Mouse (Mus musculus) heart, embryonic 14.5 days (tissue): ENCODE measurements around the gene Emc3. TPM values are rescaled to one million over a fixed set of nuclear protein-coding genes. Genes with fewer than 3 reads are reported as not detected.

Experiments
- ATAC-seq: fragments of 200-750 bp; cut with Nextera tagmentation; 2 replicates; pipeline ENCODE4 v1.8.0; 2017; ENCODE audit warnings: low read depth, moderate TSS enrichment; ENCODE audit not compliant: insufficient number of reproducible peaks, insufficient read depth, low FRiP score
- H3K27ac ChIP-seq, 2 experiments: fragments of 200-500 bp in 1 of 2; fragments of 300-500 bp in 1 of 2; sonication (generic) in 1 of 2; replicated peaks in 1 of 2; 2 replicates each; pipeline ENCODE4 v1.5.1; 2012 to 2014; ENCODE audit warnings: low read depth in 2 of 2, low read length in 2 of 2, control low read depth in 1 of 2, mild to moderate bottlenecking in 1 of 2, mixed read lengths in 1 of 2; ENCODE audit not compliant: control insufficient read depth in 1 of 2, insufficient read depth in 1 of 2
- H3K27me3 ChIP-seq: fragments of 300-500 bp; sonication (generic); 2 replicates; pipeline ENCODE4 v1.6.1; 2014; ENCODE audit warnings: mild to moderate bottlenecking, low read length, control low read depth; ENCODE audit not compliant: control insufficient read depth, insufficient read depth
- H3K36me3 ChIP-seq: fragments of 300-500 bp; sonication (generic); 2 replicates; pipeline ENCODE4 v1.6.1; 2014; ENCODE audit warnings: mild to moderate bottlenecking, control low read depth, low read length, mixed read lengths; ENCODE audit not compliant: control insufficient read depth, insufficient read depth
- H3K4me1 ChIP-seq, 2 experiments: fragments of 200-500 bp in 1 of 2; fragments of 300-500 bp in 1 of 2; sonication (generic) in 1 of 2; 2 replicates each; pipeline ENCODE4 v1.6.1; 2012 to 2014; ENCODE audit warnings: low read length in 2 of 2, control low read depth in 1 of 2, mixed read lengths in 1 of 2; ENCODE audit not compliant: control insufficient read depth in 2 of 2, insufficient read depth in 2 of 2
- H3K4me2 ChIP-seq: fragments of 300-500 bp; sonication (generic); 2 replicates; pipeline ENCODE4 v1.6.1; 2014; ENCODE audit warnings: mild to moderate bottlenecking, low read length
- H3K4me3 ChIP-seq, 2 experiments: fragments of 200-500 bp in 1 of 2; fragments of 300-500 bp in 1 of 2; sonication (generic) in 1 of 2; 2 replicates each; pipeline ENCODE4 v1.5.1; 2012 to 2014; ENCODE audit warnings: low read length in 2 of 2, mild to moderate bottlenecking in 2 of 2, control low read depth in 1 of 2, low read depth in 1 of 2, moderate library complexity in 1 of 2; ENCODE audit not compliant: control insufficient read depth in 1 of 2, insufficient read depth in 1 of 2
- H3K9ac ChIP-seq: fragments of 300-500 bp; sonication (generic); 2 replicates; pipeline ENCODE4 v1.6.1; 2014; ENCODE audit warnings: mild to moderate bottlenecking, low read length
- H3K9me3 ChIP-seq: fragments of 300-500 bp; sonication (generic); 2 replicates; pipeline ENCODE4 v1.6.1; 2016; ENCODE audit warnings: low read length, control low read depth; ENCODE audit not compliant: control insufficient read depth
- WGBS: fragments of 180-500 bp; shearing (Covaris S2); extraction: QIAGEN DNeasy Blood & Tissue Kit; methylation state at CpG from one replicate; pipeline ENCODE4 v1.1.7; 2014; 5-methylcytosine and 5-hydroxymethylcytosine counted together
- polyA plus RNA-seq: library from polyadenylated mRNA; unstranded; fragments of >200 nt; fragmentation: Nextera tagmentation; extraction: Ambion mirVana; gene quantifications from 2 replicates; pipeline ENCODE4 v1.2.1, GENCODE M21; 2014

The Emc3 gene
- polyA plus RNA-seq, 1 experiment from 2014 or later = 89.2 TPM

DNA sequence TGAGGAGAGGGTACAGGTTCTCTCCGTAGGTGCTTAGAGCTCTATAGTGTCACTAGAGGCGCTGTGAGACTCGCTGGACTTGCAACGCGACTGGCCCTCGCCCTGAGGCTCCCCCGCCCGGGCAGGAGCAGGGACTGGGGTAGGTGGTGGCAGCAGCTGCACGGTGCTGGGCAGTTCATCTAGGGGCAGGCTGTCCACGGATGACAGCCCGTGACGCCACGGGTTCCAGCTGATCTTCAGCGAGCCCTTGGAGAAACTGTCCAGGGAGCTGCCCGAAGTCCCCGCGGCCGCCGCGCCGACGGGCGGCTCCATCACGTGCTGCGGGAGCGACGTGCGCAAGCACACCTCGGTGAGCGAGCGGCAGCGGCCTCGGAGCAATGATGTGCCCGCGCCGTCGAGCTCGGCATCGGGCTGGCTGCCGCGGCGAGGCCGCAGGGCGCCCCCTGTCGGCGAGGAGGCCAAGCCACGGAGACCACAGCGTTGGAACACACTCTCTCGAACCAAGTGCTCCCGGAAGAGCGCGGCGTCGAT lies 37.1 kb downstream of the Emc3 start:
- peak overlapping the region; percentile 77 for H3K4me2 ChIP-seq
- H3K36me3 ChIP-seq = peaks cover 37% of the 10 kb centered on the region
- H3K4me3 ChIP-seq = peak overlapping the region; percentile 41 to 43
- no peak overlapping the region; a peak in 1 of 4 replicates for H3K27ac ChIP-seq
- H3K9me3 ChIP-seq = no peaks in the 10 kb centered on the region
- peaks cover 23% of the 10 kb centered on the region for H3K27me3 ChIP-seq
- peaks cover 8 to 11% of the 10 kb centered on the region in 2 experiments; a peak in 3 of 4 replicates for H3K4me1 ChIP-seq
- peak; percentile 62 for ATAC-seq
- WGBS = under 1% methylated on average over 54 of the region's 54 CpGs
- H3K9ac ChIP-seq = peak overlapping the region; percentile 64

DNA sequence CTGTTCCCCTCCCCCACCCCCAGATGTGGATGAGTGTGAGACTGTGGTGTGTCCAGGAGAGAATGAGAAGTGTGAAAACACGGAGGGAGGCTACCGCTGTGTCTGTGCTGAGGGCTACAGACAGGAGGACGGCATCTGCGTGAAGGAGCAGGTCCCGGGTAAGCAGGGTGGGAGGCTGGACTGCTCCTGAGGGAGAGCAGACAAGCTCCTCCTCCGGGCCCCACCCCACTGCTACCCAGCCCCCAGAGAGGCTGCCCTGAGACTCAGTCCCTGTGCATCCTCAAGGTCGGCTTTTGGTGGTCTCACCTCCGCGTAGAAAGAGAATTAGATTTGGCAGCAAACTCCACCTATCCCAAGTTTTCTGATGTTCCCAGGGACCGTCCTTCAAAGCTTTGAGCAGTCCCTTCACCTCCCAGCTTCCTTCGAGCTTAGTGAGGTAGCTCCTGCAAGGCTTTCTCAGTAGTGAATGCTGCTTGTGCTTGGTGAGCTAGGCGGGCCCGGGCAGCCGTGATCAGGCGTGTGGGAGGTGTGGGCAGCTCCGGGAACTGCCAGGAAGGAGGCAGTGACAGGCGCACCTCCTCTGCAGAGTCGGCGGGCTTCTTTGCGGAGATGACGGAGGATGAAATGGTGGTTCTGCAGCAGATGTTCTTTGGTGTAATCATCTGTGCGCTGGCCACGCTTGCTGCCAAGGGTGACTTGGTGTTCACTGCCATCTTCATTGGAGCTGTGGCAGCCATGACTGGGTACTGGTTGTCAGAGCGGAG lies 39.2 kb downstream of the Emc3 start:
- Histone ChIP-seq H3K4me3 (no peak overlapping the region), H3K9ac (no peak overlapping the region), H3K4me1 (peaks cover 8 to 11% of the 10 kb centered on the region in 2 experiments; a peak in 3 of 4 replicates), H3K27me3 (peaks cover 23% of the 10 kb centered on the region), H3K9me3 (no peaks in the 10 kb centered on the region), H3K4me2 (no peak overlapping the region), H3K36me3 (peaks cover 56% of the 10 kb centered on the region), H3K27ac (no peak overlapping the region)
- no peak for ATAC-seq
- 69% methylated on average over 24 of the region's 24 CpGs for WGBS

DNA sequence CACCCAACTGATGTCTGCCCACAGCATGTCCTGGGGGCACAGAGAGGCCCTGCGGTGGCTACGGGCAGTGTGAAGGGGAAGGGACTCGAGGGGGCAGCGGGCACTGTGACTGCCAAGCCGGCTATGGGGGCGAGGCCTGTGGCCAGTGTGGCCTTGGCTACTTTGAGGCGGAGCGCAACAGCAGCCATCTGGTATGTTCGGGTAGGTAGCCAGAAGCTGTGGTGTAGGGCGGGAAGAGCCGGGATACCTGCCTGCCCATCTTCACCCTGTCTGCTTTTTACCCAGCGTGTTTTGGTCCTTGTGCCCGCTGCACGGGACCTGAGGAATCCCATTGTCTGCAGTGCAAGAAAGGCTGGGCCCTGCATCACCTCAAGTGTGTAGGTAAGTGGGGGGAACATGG lies 42.0 kb downstream of the Emc3 start:
- Histone ChIP-seq H3K4me1 (peaks cover under 1 to 6% of the 10 kb centered on the region in 2 experiments; a peak in 3 of 4 replicates), H3K36me3 (peaks cover 63% of the 10 kb centered on the region), H3K4me2 (no peak overlapping the region), H3K27me3 (no peaks in the 10 kb centered on the region), H3K9me3 (no peaks in the 10 kb centered on the region), H3K4me3 (no peak overlapping the region), H3K27ac (no peak overlapping the region), H3K9ac (no peak overlapping the region)
- ATAC-seq = no peak
- WGBS = 89% methylated on average over 14 of the region's 14 CpGs

DNA sequence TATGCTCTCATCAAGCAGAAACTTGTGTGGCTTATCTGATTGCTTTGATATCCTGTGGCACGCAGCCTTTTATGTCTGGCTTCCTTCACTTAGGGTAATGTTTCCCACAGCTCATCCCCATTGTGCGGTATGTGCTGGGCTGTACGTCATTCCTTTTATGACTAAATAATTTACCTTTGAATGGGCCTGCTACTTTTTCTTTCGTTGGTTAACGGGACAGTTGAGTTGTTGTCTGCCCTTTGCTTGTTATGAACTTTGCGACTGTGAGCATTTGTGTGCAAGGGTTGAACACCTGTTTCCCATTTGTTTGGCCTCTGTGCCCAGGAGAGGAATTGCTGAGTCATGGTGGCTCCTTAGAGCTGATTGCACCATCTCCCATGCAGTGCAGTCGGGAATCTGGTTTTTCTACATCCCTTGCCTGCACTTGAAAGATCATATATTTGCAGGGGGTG lies 44.3 kb downstream of the Emc3 start:
- no peak overlapping the region for H3K4me2 ChIP-seq
- H3K27me3 ChIP-seq = no peaks in the 10 kb centered on the region
- no peak overlapping the region for H3K9ac ChIP-seq
- peaks cover 9 to 10% of the 10 kb centered on the region in 2 experiments for H3K4me1 ChIP-seq
- peaks cover 55% of the 10 kb centered on the region for H3K36me3 ChIP-seq
- H3K27ac ChIP-seq = no peak overlapping the region
- WGBS = 68% methylated on average over 7 of the region's 7 CpGs
- H3K4me3 ChIP-seq = no peak overlapping the region
- no peaks in the 10 kb centered on the region for H3K9me3 ChIP-seq
- no peak for ATAC-seq

DNA sequence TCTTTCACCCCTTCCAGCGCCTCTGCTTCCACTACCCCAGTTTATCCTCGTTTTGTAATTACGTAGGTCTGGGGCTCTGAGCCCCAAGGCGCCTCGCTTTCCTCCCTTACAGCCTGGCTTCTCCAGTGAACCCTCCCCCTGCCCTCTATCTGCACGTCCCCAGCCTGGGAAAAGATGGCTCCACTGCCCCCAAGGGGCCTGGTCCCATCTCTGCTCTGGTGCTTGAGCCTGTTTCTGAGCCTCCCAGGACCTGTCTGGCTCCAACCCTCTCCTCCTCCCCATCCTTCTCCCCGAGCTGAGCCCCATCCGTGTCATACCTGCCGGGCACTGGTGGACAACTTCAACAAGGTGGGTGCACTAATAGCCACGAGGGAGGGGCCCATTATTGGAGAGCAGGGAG lies 47.7 kb downstream of the Emc3 start:
- no peaks in the 10 kb centered on the region for H3K9me3 ChIP-seq
- peak overlapping the region; percentile 70 to 86 for H3K27ac ChIP-seq
- H3K4me1 ChIP-seq = peaks cover 16 to 27% of the 10 kb centered on the region in 2 experiments
- peak overlapping the region; percentile 79 for H3K4me2 ChIP-seq
- peaks cover 4% of the 10 kb centered on the region; the same call in 1 of the 2 replicates for H3K27me3 ChIP-seq
- peak overlapping the region; percentile 78 for H3K9ac ChIP-seq
- H3K4me3 ChIP-seq = peak overlapping the region; percentile 60 to 69
- WGBS = 9% methylated on average over 10 of the region's 10 CpGs
- H3K36me3 ChIP-seq = peaks cover 20% of the 10 kb centered on the region
- ATAC-seq = 0 out of 2 replicates have a peak, but pooled peaks have one; percentile 18

DNA sequence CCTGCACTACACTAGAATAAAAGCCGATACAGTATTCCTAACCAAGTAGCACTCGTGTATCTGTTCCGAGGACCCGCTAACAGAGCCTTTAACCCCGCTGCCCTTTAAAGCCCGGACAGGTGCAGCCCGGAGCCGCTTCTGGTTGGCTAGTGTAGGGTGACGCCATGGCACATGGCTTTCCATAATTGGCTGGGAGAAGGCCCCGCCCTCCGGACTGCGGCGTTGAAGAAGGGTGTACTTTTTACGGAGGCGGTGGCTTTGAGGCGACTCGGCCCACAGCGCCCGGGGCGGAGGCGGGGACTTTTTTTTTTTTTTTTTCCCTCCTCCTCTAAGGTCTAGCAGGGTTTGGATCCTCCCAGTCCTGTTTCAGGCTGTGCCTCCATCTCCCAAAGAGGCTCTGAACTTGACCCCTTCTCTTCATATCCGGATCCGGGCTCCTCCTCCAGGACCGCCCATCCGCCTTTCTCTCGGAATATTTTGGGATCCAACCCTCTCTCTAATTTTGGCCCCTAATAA lies 48.3 kb downstream of the Emc3 start, which contains the start of gene Creld1:
Creld1 (plus strand) TSS at position 198 of the 516 bp plus-strand sequence.
- peaks cover 4% of the 10 kb centered on the region; the same call in 1 of the 2 replicates for H3K27me3 ChIP-seq
- peaks cover 16 to 27% of the 10 kb centered on the region in 2 experiments for H3K4me1 ChIP-seq
- WGBS = under 1% methylated on average over 25 of the region's 26 CpGs
- H3K9ac ChIP-seq = peak within 1 kb of the TSS; percentile 78
- H3K36me3 ChIP-seq = peaks cover 15% of the 10 kb centered on the region
- H3K27ac ChIP-seq = peak within 1 kb of the TSS; percentile 70 to 86
- peak within 1 kb of the TSS; percentile 79 for H3K4me2 ChIP-seq
- ATAC-seq = peak; percentile 95
- H3K4me3 ChIP-seq = peak within 1 kb of the TSS; percentile 60 to 69
- H3K9me3 ChIP-seq = no peaks in the 10 kb centered on the region

DNA sequence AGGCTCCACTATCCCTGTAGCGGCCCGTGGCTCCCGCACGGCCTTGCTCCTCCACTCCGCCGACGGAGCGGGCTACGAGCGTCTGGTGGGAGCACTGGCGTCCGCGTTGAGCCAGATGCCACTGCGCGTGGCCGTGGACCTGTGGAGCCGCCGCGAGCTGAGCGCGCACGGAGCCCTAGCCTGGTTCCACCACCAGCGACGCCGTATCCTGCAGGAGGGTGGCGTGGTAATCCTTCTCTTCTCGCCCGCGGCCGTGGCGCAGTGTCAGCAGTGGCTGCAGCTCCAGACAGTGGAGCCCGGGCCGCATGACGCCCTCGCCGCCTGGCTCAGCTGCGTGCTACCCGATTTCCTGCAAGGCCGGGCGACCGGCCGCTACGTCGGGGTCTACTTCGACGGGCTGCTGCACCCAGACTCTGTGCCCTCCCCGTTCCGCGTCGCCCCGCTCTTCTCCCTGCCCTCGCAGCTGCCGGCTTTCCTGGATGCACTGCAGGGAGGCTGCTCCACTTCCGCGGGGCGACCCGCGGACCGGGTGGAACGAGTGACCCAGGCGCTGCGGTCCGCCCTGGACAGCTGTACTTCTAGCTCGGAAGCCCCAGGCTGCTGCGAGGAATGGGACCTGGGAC lies 48.9 kb downstream of the Emc3 start:
- H3K9ac ChIP-seq = peak overlapping the region; percentile 78
- 1% methylated on average over 65 of the region's 65 CpGs for WGBS
- ATAC-seq = peak; percentile 24; the same call in 1 of the 2 replicates
- peaks cover 4% of the 10 kb centered on the region; the same call in 1 of the 2 replicates for H3K27me3 ChIP-seq
- H3K27ac ChIP-seq = peak overlapping the region; percentile 70 to 86
- H3K9me3 ChIP-seq = no peaks in the 10 kb centered on the region
- peak overlapping the region; percentile 79 for H3K4me2 ChIP-seq
- peaks cover 16 to 27% of the 10 kb centered on the region in 2 experiments for H3K4me1 ChIP-seq
- H3K4me3 ChIP-seq = peak overlapping the region; percentile 60 to 69
- peaks cover 9% of the 10 kb centered on the region; the same call in 1 of the 2 replicates for H3K36me3 ChIP-seq
